Mouse (Mus musculus) liver (tissue): ENCODE data around the gene Casp8ap2.

Experiments used
- DNase-seq: peaks from one replicate; pipeline ENCODE4 v3.0.0-alpha.2; 2020; ENCODE audit warnings: mixed read lengths

Casp8ap2 gene

GRCm38 (mm10) chr4:32669825-32670224 is 54.6 kb downstream of the Casp8ap2 start:
- no peak for DNase-seq

- no peak for DNase-seq
Measured at GRCm38 (mm10) chr4:32674025-32674424, 58.8 kb downstream of the Casp8ap2 start.

GRCm38 (mm10) chr4:32677471-32677870 is 62.2 kb downstream of the Casp8ap2 start:
- DNase-seq = no peak

- no peak for DNase-seq
Measured at GRCm38 (mm10) chr4:32680843-32681242, 65.6 kb downstream of the Casp8ap2 start.

- no peak for DNase-seq
Measured at GRCm38 (mm10) chr4:32682471-32682870, 67.2 kb downstream of the Casp8ap2 start.

- no peak for DNase-seq
Measured at GRCm38 (mm10) chr4:32683061-32683582, 67.9 kb downstream of the Casp8ap2 start.
